Mouse (Mus musculus) right cerebral cortex, adult 18-20 months (tissue): ENCODE measurements at regions not wholly inside any gene's neighbourhood (a gene's known extent, or its start where the extent isn't known, plus 50 kb on each side); places are given as distances from the start of the nearest gene placed in this dataset.

Experiments used
- DNase-seq: peaks from one replicate; pipeline ENCODE4 v3.0.0; 2022; ENCODE audit warnings: mixed read lengths

GRCm38 (mm10) chr6:100517662-100518061 lies 153.3 kb downstream of the Shq1 start:
- no peak for DNase-seq

- no peak for DNase-seq
These were observed 158.3 kb downstream of the Shq1 start for GRCm38 (mm10) chr6:100512676-100513075.

GRCm38 (mm10) chr6:100510676-100511075 lies 160.3 kb downstream of the Shq1 start:
- no peak for DNase-seq

GRCm38 (mm10) chr6:100505506-100506247 lies 165.3 kb downstream of the Shq1 start:
- DNase-seq = no peak

GRCm38 (mm10) chr6:100502961-100503782 lies 167.8 kb downstream of the Shq1 start:
- DNase-seq = peak; percentile 34

GRCm38 (mm10) chr6:100502139-100502538 lies 168.8 kb downstream of the Shq1 start:
- no peak for DNase-seq

- no peak for DNase-seq
These were observed 170.2 kb downstream of the Shq1 start for GRCm38 (mm10) chr6:100500741-100501140.

- no peak for DNase-seq
These were observed 170.9 kb downstream of the Shq1 start for GRCm38 (mm10) chr6:100500060-100500459.

- no peak for DNase-seq
These were observed 172.1 kb downstream of the Shq1 start for GRCm38 (mm10) chr6:100498861-100499271.

- no peak for DNase-seq
These were observed 172.8 kb downstream of the Shq1 start for GRCm38 (mm10) chr6:100498126-100498525.

GRCm38 (mm10) chr6:100496135-100496534 lies 174.8 kb downstream of the Shq1 start:
- no peak for DNase-seq

GRCm38 (mm10) chr6:100495131-100495530 lies 175.8 kb downstream of the Shq1 start:
- peak; percentile 50 for DNase-seq

- DNase-seq = no peak
These were observed 177.4 kb downstream of the Shq1 start for GRCm38 (mm10) chr6:100493558-100493957.

- no peak for DNase-seq
These were observed 179.1 kb downstream of the Shq1 start for GRCm38 (mm10) chr6:100491811-100492210.

GRCm38 (mm10) chr6:100490920-100491712 lies 179.8 kb downstream of the Shq1 start:
- DNase-seq = no peak

- no peak for DNase-seq
These were observed 187.1 kb downstream of the Shq1 start for GRCm38 (mm10) chr6:100483836-100484235.

- peak; percentile 43 for DNase-seq
These were observed 187.7 kb downstream of the Shq1 start for GRCm38 (mm10) chr6:100483084-100483810.

GRCm38 (mm10) chr6:100482572-100482971 lies 188.4 kb downstream of the Shq1 start:
- DNase-seq = no peak

- DNase-seq = no peak
These were observed 190.4 kb downstream of the Shq1 start for GRCm38 (mm10) chr6:100480525-100480924.

GRCm38 (mm10) chr6:100479881-100480280 lies 191.1 kb downstream of the Shq1 start:
- DNase-seq = no peak

- DNase-seq = no peak
These were observed 191.5 kb downstream of the Shq1 start for GRCm38 (mm10) chr6:100479455-100479854.

GRCm38 (mm10) chr6:100476550-100477366 lies 189.5 kb upstream of the Rybp start:
- DNase-seq = no peak
